Mouse (Mus musculus) heart, adult 11 months (tissue): ENCODE results near the gene 1700084M14Rik.
"Not testable (repeated sequence)": the region's sequence is repeated elsewhere in the genome, so short reads cannot be mapped to it uniquely, and the experiment has no call there.

Source experiments
- DNase-seq: peaks from one replicate; pipeline ENCODE4 v3.0.0; 2022

Gene 1700084M14Rik

DNA sequence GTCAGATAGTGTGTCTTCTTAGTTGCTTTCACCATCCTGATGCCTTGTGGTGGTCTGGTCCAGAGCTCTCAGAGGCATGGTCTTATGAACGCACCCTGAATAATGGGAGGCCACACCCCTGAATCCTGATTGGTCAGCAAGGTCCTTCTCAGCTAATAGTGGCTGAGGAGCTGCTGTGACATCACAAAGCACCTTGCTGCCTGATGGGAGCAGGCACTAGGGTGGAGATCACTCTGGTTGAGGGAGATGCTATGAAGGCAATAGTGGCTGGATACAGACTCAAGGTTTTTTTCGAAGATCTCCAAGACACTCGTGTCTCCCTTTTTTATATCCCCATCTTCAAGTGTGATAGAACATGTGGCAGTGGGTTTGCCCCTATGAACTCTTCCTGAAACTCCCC lies at the start of gene 1700084M14Rik:
1700084M14Rik (minus strand) TSS at position 101 of the 400 bp plus-strand sequence.
- not testable (repeated sequence) for DNase-seq
